Mouse (Mus musculus) C2C12 (cell line): ENCODE data around the gene Nsf. TPM values are rescaled to one million over a fixed set of nuclear protein-coding genes. Genes with fewer than 3 reads are reported as not detected.

Experiments used
- H3K27me3 ChIP-seq: one replicate; pipeline ENCODE4 v1.6.1; 2011; ENCODE audit not compliant: control insufficient read depth, insufficient read depth, insufficient read length
- H3K36me3 ChIP-seq: one replicate; pipeline ENCODE4 v1.6.1; 2011; ENCODE audit not compliant: control insufficient read depth, insufficient read depth
- H3K4me3 ChIP-seq: one replicate; pipeline ENCODE4 v1.5.1; 2011; ENCODE audit warnings: mild to moderate bottlenecking, control low read depth; ENCODE audit not compliant: poor library complexity, insufficient read depth, severe bottlenecking
- H3K79me2 ChIP-seq: one replicate; pipeline ENCODE4 v1.6.1; 2011; ENCODE audit not compliant: control insufficient read depth, insufficient read depth
- H3K79me3 ChIP-seq: one replicate; pipeline ENCODE4 v1.6.1; 2011; ENCODE audit warnings: low read depth, control low read depth
- H3ac ChIP-seq: one replicate; pipeline ENCODE3; 2011; ENCODE audit warnings: low read depth; ENCODE audit not compliant: control insufficient read depth, insufficient read length
- CEBPB ChIP-seq: IDR thresholded peaks from one replicate; pipeline ENCODE4 v1.6.1; 2011; ENCODE audit warnings: low read depth, mild to moderate bottlenecking, control low read depth, moderate library complexity
- CTCF ChIP-seq: IDR thresholded peaks from one replicate; pipeline ENCODE4 v1.5.1; 2011; ENCODE audit not compliant: control insufficient read depth, insufficient read depth, insufficient read length
- FOSL1 ChIP-seq: IDR thresholded peaks from one replicate; pipeline ENCODE4 v1.8.0; 2011; ENCODE audit warnings: mild to moderate bottlenecking, low read length; ENCODE audit not compliant: poor library complexity, insufficient read depth, severe bottlenecking
- MAX ChIP-seq: IDR thresholded peaks from one replicate; pipeline ENCODE4 v1.6.1; 2011; ENCODE audit warnings: mild to moderate bottlenecking, control low read depth
- MYOD1 ChIP-seq: IDR thresholded peaks from one replicate; pipeline ENCODE4 v1.6.1; 2011; ENCODE audit warnings: low read depth; ENCODE audit not compliant: control insufficient read depth, insufficient read length
- MYOG ChIP-seq: IDR thresholded peaks from one replicate; pipeline ENCODE4 v1.6.1; 2011; ENCODE audit not compliant: control insufficient read depth, insufficient read length; ENCODE audit errors: extremely low read depth
- USF1 ChIP-seq: IDR thresholded peaks from one replicate; pipeline ENCODE4 v1.6.1; 2011; ENCODE audit warnings: low read depth, mild to moderate bottlenecking, control low read depth, moderate library complexity
- polyA plus RNA-seq: library from polyadenylated mRNA; unstranded; fragments of >200 nt; fragmentation: generic; extraction: Trizol; gene quantifications from one replicate; pipeline ENCODE4 v1.2.1, GENCODE M21; 2012; ENCODE audit warnings: missing spikeins

The Nsf gene
- polyA plus RNA-seq, 1 experiment = 25.1 TPM

DNA sequence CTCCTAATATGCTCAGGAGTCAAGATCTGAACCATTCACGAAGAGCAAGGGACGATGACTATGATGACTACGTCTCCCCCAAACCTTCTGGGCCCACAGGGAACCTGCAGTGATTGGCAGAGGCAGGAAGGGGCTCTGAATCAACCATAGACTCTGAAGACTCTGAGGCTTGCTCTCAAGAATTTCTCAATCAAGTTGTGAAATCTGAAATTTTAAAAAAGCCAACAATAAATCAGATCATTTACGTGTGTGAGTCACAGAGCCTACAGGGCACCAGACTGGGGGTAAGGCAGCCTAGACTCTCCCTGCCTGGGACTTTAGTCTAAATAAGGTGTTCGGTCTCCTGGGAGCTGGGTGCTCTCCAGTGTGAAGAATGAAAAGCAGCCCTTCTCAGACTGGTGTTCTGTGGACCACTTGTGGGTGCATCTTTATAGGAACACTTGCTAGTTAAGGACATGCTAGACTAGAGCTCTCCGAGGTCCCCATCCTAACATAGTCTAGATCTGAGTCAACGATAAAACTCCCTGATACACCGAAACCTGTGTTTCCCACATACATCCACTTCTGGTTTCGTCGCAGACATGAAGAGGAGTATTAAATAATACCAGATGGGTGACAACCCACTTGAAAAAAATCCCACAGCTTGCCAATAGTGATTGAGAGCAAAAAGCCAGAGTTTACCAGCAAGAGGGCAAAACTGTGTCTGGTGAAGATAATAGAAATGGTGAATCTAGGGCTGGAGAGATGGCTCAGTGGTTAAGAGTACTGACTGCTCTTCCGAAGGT lies 56.7 kb downstream of the Nsf start:
- no peaks in the 10 kb centered on the region for H3K79me3 ChIP-seq
- no peaks in the 10 kb centered on the region for H3K27me3 ChIP-seq
- H3ac ChIP-seq = no peak overlapping the region
- no peak overlapping the region for H3K4me3 ChIP-seq
- H3K36me3 ChIP-seq = peaks cover 14% of the 10 kb centered on the region
- no peaks in the 10 kb centered on the region for H3K79me2 ChIP-seq
- no peak for TF ChIP-seq FOSL1
- no peak for TF ChIP-seq MYOD1
- TF ChIP-seq MAX = no peak

GRCm38 (mm10) chr11:103896056-103896455 lies 57.8 kb downstream of the Nsf start:
- no peak overlapping the region for H3ac ChIP-seq
- H3K79me3 ChIP-seq = no peaks in the 10 kb centered on the region
- peaks cover 10% of the 10 kb centered on the region for H3K36me3 ChIP-seq
- H3K4me3 ChIP-seq = no peak overlapping the region
- H3K79me2 ChIP-seq = no peaks in the 10 kb centered on the region
- TF ChIP-seq FOSL1 (no peak), CEBPB (no peak), CTCF (no peak), MAX (no peak)
- no peaks in the 10 kb centered on the region for H3K27me3 ChIP-seq

- H3K4me3 ChIP-seq = no peak overlapping the region
- H3K36me3 ChIP-seq = peaks cover under 1% of the 10 kb centered on the region
- H3K79me2 ChIP-seq = no peaks in the 10 kb centered on the region
- H3ac ChIP-seq = no peak overlapping the region
- no peaks in the 10 kb centered on the region for H3K27me3 ChIP-seq
- no peaks in the 10 kb centered on the region for H3K79me3 ChIP-seq
- TF ChIP-seq MYOG (no peak), FOSL1 (no peak), CTCF (no peak)
Observed at GRCm38 (mm10) chr11:103892831-103893230, 61.0 kb downstream of the Nsf start.

DNA sequence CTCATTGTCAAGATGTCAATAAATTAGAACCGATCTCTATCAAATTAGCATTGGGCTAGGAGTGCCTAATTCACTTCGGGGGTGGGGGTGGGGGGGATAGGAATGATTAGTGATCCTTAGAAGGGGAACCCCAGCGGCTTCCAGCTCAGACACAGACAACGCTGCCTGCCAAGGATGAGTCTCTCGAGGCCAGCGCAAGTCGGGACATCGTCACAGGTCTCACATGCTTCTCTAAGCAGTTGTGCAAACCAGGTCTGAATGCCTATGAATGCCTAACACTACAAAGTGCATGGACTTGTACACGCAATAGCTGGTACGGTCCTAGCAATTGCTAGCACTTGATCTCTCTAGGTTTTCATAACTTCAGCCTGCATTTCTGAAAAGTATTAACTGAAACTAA lies 62.1 kb downstream of the Nsf start:
- Histone ChIP-seq H3K79me3 (no peaks in the 10 kb centered on the region), H3K4me3 (no peak overlapping the region), H3K27me3 (no peaks in the 10 kb centered on the region), H3ac (no peak overlapping the region), H3K36me3 (no peaks in the 10 kb centered on the region), H3K79me2 (no peaks in the 10 kb centered on the region)
- TF ChIP-seq MYOG = no peak
- TF ChIP-seq USF1 = no peak
- no peak for TF ChIP-seq MAX
- TF ChIP-seq CEBPB = no peak
- TF ChIP-seq CTCF = no peak

DNA sequence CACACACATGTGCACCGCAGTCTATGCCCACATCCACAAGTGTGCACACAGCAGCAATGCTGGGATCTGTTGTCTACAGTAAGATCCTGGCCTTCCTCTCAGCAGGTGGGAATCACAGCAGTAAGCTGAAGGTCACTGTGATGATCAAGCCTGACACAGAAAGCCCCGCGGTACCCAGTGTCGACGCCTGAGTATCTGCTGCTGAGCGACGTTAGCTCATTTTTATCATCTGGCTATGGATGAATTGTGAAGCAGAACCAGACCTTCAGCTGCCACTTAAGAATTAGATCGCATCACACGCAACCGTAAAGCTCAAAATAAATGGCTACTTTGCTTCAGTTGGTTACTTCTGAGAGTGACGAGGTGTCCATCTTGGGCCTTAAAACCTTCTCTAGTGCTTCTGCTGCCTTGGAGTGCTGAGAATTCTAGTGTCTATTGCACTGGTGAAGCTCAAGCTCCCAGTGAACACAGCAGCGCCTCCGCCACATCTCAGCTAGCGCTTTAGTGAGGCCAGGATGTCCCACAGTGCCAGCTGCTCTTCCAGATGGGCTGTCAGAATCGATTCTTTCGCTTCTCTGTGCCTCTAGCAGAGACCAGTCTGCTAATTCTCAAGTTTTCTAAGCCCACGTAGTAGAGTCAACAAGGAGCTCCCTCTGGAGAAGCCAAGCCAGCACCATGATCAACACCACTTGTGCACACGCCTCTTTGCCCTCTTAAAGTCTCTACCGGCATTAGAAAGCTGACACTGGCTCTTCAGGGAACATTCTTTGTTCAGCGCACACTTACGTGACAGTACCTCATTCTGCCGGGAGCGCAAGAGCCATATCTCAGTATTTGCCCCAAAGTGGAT lies 63.3 kb downstream of the Nsf start:
- Histone ChIP-seq H3ac (no peak overlapping the region), H3K4me3 (no peak overlapping the region), H3K27me3 (no peaks in the 10 kb centered on the region), H3K79me3 (no peaks in the 10 kb centered on the region), H3K36me3 (no peaks in the 10 kb centered on the region), H3K79me2 (no peaks in the 10 kb centered on the region)
- TF ChIP-seq CEBPB (no peak), USF1 (no peak), MYOG (no peak), FOSL1 (no peak)

- Histone ChIP-seq H3K36me3 (no peaks in the 10 kb centered on the region), H3K27me3 (no peaks in the 10 kb centered on the region), H3K79me3 (no peaks in the 10 kb centered on the region), H3K4me3 (no peak overlapping the region), H3K79me2 (no peaks in the 10 kb centered on the region), H3ac (no peak overlapping the region)
- no peak for TF ChIP-seq FOSL1
- no peak for TF ChIP-seq MAX
- TF ChIP-seq CEBPB = no peak
- TF ChIP-seq CTCF = no peak
- no peak for TF ChIP-seq MYOD1
- no peak for TF ChIP-seq USF1
- TF ChIP-seq MYOG = no peak
Observed at GRCm38 (mm10) chr11:103887724-103888410, 66.0 kb downstream of the Nsf start.
